Mouse (Mus musculus): ENCODE data around the gene Fam208a. TPM values are rescaled to one million over a fixed set of nuclear protein-coding genes. Genes with fewer than 3 reads are reported as not detected.

The Fam208a gene
- polyA plus RNA-seq, 1 experiment from 2014 or later: 11.7 TPM

GRCm38 (mm10) chr14:27392660-27393059, 36.0 kb upstream of the Fam208a start:
- no peaks in the 10 kb centered on the region for H3K27me3 ChIP-seq (ENCODE audit: control insufficient read depth, insufficient read depth, low read length)
- no peak overlapping the region for H3K4me3 ChIP-seq (ENCODE audit: low read depth, low read length)
- no peak for ATAC-seq (ENCODE audit: insufficient number of reproducible peaks, low FRiP score, low TSS enrichment, low read depth)
- H3K4me1 ChIP-seq (ENCODE audit: control insufficient read depth, insufficient read depth, low read length): no peaks in the 10 kb centered on the region
- H3K9ac ChIP-seq (ENCODE audit: low read length): no peak overlapping the region
- H3K36me3 ChIP-seq (ENCODE audit: control insufficient read depth, insufficient read depth, low read length): no peaks in the 10 kb centered on the region
- no peak overlapping the region for H3K27ac ChIP-seq (replicated peaks; ENCODE audit: low read depth, low read length)
- no peak overlapping the region for H3K4me2 ChIP-seq (ENCODE audit: low read depth, severe bottlenecking)
- WGBS: 94% methylated on average over 2 of the region's 2 CpGs
- H3K9me3 ChIP-seq (ENCODE audit: control insufficient read depth, low read length): no peaks in the 10 kb centered on the region
- no peak for DNase-seq (ENCODE audit: low spot score)

- ATAC-seq (ENCODE audit: insufficient number of reproducible peaks, low FRiP score, low TSS enrichment, low read depth) (no peak), DNase-seq (ENCODE audit: low spot score) (no peak)
- H3K36me3 ChIP-seq (ENCODE audit: control insufficient read depth, insufficient read depth, low read length): no peaks in the 10 kb centered on the region
- H3K9me3 ChIP-seq (ENCODE audit: control insufficient read depth, low read length): no peaks in the 10 kb centered on the region
- WGBS: 42% methylated on average over 10 of the region's 10 CpGs
- no peak overlapping the region for H3K27ac ChIP-seq (replicated peaks; ENCODE audit: low read depth, low read length)
- no peaks in the 10 kb centered on the region for H3K27me3 ChIP-seq (ENCODE audit: control insufficient read depth, insufficient read depth, low read length)
- H3K4me3 ChIP-seq (ENCODE audit: low read depth, low read length): no peak overlapping the region
- no peaks in the 10 kb centered on the region for H3K4me1 ChIP-seq (ENCODE audit: control insufficient read depth, insufficient read depth, low read length)
- no peak overlapping the region for H3K9ac ChIP-seq (ENCODE audit: low read length)
- no peak overlapping the region for H3K4me2 ChIP-seq (ENCODE audit: low read depth, severe bottlenecking)
These were observed 34.8 kb upstream of the Fam208a start for GRCm38 (mm10) chr14:27393806-27394205.

- ATAC-seq (ENCODE audit: insufficient number of reproducible peaks, low FRiP score, low TSS enrichment, low read depth) (no peak), DNase-seq (ENCODE audit: low spot score) (no peak)
- no peaks in the 10 kb centered on the region for H3K27me3 ChIP-seq (ENCODE audit: control insufficient read depth, insufficient read depth, low read length)
These were observed 32.2 kb upstream of the Fam208a start for GRCm38 (mm10) chr14:27396424-27396823.

DNA sequence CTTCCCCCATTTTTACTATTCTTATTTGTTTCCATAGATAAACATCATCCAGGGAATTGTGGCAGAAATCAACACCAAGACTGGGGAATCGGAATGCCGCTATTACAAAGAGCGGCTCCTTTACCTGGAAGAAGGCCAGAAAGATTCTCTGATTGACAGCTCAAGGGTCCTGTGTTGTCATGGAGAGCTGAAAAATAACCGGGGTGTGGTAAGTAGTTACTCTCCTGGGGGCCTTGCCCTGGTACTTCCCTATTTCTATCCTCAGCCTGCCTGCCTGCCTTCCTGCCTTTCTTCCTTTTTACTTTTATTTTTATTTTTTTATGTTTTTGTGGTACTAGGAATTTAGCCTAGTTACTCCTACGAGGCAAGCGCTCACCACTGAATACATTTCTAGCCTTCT, 31.1 kb upstream of the Fam208a start:
- Histone ChIP-seq H3K4me2 (ENCODE audit: low read depth, severe bottlenecking) (no peak overlapping the region), H3K27me3 (ENCODE audit: control insufficient read depth, insufficient read depth, low read length) (no peaks in the 10 kb centered on the region), H3K36me3 (ENCODE audit: control insufficient read depth, insufficient read depth, low read length) (no peaks in the 10 kb centered on the region; the same call in 1 of the 2 replicates), H3K27ac (replicated peaks; ENCODE audit: low read depth, low read length) (no peak overlapping the region), H3K9ac (ENCODE audit: low read length) (no peak overlapping the region), H3K4me3 (ENCODE audit: low read depth, low read length) (no peak overlapping the region), H3K9me3 (ENCODE audit: control insufficient read depth, low read length) (no peaks in the 10 kb centered on the region), H3K4me1 (ENCODE audit: control insufficient read depth, insufficient read depth, low read length) (no peaks in the 10 kb centered on the region)
- DNase-seq (ENCODE audit: low spot score) (no peak), ATAC-seq (ENCODE audit: insufficient number of reproducible peaks, low FRiP score, low TSS enrichment, low read depth) (no peak)
- WGBS: 96% methylated on average over 6 of the region's 6 CpGs

More at GRCm38 (mm10) chr14:27396424-27396823, 32.2 kb upstream of the Fam208a start:
- H3K9ac ChIP-seq (ENCODE audit: low read length): no peak overlapping the region
- H3K36me3 ChIP-seq (ENCODE audit: control insufficient read depth, insufficient read depth, low read length): no peaks in the 10 kb centered on the region
- H3K4me1 ChIP-seq (ENCODE audit: control insufficient read depth, insufficient read depth, low read length): no peaks in the 10 kb centered on the region
- H3K4me2 ChIP-seq (ENCODE audit: low read depth, severe bottlenecking): no peak overlapping the region
- no peak overlapping the region for H3K4me3 ChIP-seq (ENCODE audit: low read depth, low read length)
- H3K9me3 ChIP-seq (ENCODE audit: control insufficient read depth, low read length): no peaks in the 10 kb centered on the region
- H3K27ac ChIP-seq (replicated peaks; ENCODE audit: low read depth, low read length): no peak overlapping the region
- 78% methylated on average over 7 of the region's 7 CpGs for WGBS

DNA sequence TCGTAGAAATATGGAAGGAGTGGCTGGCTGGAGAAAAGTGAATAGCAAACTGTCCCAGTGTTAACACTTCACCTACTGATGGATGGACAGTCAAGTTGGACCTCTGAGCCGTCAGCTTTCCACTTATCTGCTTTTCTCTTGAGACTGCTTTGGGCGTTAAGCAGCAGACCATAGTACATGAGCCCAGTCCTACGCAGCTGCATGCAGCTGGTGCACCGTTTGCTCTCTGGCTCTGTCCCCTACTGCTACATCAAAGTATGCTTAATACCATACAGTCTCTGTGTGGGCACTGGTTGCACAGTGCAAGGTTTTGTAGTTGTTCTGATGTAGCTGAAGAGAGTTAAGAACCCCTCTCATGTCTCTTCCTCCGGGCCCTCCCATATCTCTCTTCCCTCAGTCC, 28.1 kb upstream of the Fam208a start:
- H3K9ac ChIP-seq (ENCODE audit: low read length): no peak overlapping the region
- no peak overlapping the region for H3K4me3 ChIP-seq (ENCODE audit: low read depth, low read length)
- DNase-seq (ENCODE audit: low spot score): no peak
- no peak overlapping the region for H3K27ac ChIP-seq (replicated peaks; ENCODE audit: low read depth, low read length)
- no peaks in the 10 kb centered on the region for H3K27me3 ChIP-seq (ENCODE audit: control insufficient read depth, insufficient read depth, low read length)
- no peak overlapping the region for H3K4me2 ChIP-seq (ENCODE audit: low read depth, severe bottlenecking)
- no peaks in the 10 kb centered on the region; the same call in 1 of the 2 replicates for H3K36me3 ChIP-seq (ENCODE audit: control insufficient read depth, insufficient read depth, low read length)
- no peaks in the 10 kb centered on the region for H3K9me3 ChIP-seq (ENCODE audit: control insufficient read depth, low read length)
- ATAC-seq (ENCODE audit: insufficient number of reproducible peaks, low FRiP score, low TSS enrichment, low read depth): no peak
- H3K4me1 ChIP-seq (ENCODE audit: control insufficient read depth, insufficient read depth, low read length): no peaks in the 10 kb centered on the region
- WGBS: 90% methylated on average over 6 of the region's 6 CpGs

DNA sequence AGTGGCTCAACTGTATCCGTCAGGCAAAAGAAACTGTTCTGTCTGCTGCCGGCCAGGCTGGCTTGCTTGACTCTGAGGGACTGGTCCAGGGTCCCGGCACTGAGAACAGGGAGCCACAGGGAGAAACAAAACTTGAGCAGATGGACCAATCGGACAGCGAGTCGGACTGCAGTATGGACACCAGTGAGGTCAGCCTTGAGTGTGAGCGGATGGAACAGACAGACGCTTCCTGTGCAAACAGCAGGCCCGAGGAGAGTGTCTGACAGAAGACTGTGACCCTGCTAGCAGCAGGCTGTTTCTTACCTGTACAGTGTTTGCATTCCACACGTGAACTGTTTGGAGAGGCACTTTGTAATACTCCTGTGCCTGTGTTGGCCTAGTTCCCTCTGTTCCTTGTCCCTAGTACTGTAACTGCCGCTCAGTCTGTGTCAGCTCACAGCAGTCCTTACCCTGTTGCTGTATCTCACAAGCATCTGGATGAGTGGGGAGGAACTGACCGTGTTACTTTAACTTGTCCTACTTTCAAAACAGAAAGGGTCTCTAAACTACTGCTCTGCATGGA, 26.8 kb upstream of the Fam208a start:
- no peak overlapping the region for H3K4me2 ChIP-seq (ENCODE audit: low read depth, severe bottlenecking)
- no peaks in the 10 kb centered on the region for H3K4me1 ChIP-seq (ENCODE audit: control insufficient read depth, insufficient read depth, low read length)
- H3K27ac ChIP-seq (replicated peaks; ENCODE audit: low read depth, low read length): no peak overlapping the region
- H3K9ac ChIP-seq (ENCODE audit: low read length): no peak overlapping the region
- no peak overlapping the region for H3K4me3 ChIP-seq (ENCODE audit: low read depth, low read length)
- no peaks in the 10 kb centered on the region; the same call in 1 of the 2 replicates for H3K36me3 ChIP-seq (ENCODE audit: control insufficient read depth, insufficient read depth, low read length)
- ATAC-seq (ENCODE audit: insufficient number of reproducible peaks, low FRiP score, low TSS enrichment, low read depth) (no peak), DNase-seq (ENCODE audit: low spot score) (no peak)
- no peaks in the 10 kb centered on the region for H3K27me3 ChIP-seq (ENCODE audit: control insufficient read depth, insufficient read depth, low read length)
- WGBS: 84% methylated on average over 12 of the region's 12 CpGs
- no peaks in the 10 kb centered on the region for H3K9me3 ChIP-seq (ENCODE audit: control insufficient read depth, low read length)

DNA sequence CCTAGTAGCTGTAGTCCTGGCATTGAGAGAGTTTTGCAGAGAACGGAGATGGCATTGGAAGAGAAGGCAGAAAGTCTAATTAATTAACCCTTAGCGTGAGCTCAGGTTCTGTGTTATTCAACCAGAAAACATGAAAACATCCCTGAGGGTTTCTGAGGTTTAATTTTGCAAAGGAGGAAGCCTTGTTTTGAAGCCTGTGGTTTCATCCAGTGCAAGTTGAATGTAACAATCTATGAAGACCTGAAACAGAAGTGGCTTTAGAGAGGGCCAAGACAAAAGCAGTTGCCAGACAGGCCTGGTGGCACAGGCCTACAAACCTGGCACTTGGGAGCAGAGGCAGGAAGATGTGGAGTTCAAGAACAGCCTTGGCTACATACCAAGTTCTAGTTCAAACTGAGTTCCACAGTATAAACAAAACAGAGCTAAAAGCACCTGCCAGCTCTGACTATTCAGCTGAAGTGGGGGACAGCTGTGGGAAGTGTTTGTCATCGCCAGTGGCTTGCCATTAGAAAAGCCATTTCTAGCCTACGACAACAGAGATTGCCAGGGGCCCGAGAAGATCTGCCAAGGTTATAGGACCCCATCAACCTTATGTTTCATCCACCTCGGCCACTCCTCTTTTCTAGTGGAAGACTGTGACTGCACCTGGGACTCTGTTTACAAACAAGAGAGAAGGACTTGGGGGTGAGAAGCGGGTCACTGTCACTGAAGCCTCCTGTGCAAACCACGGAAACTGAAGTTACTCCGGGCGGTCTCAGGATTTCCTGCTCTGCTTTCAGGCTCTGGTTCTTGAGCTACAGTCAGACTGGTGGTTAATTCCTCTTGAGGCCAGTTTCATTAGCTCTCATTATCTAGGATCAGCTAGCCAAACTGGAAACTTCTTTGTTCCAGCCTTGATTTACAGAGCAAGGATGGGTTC, 26.0 kb upstream of the Fam208a start:
- no peak for ATAC-seq (ENCODE audit: insufficient number of reproducible peaks, low FRiP score, low TSS enrichment, low read depth)
- Histone ChIP-seq H3K9ac (ENCODE audit: low read length) (no peak overlapping the region), H3K4me1 (ENCODE audit: control insufficient read depth, insufficient read depth, low read length) (no peaks in the 10 kb centered on the region), H3K4me2 (ENCODE audit: low read depth, severe bottlenecking) (no peak overlapping the region), H3K9me3 (ENCODE audit: control insufficient read depth, low read length) (no peaks in the 10 kb centered on the region), H3K27me3 (ENCODE audit: control insufficient read depth, insufficient read depth, low read length) (no peaks in the 10 kb centered on the region), H3K36me3 (ENCODE audit: control insufficient read depth, insufficient read depth, low read length) (no peaks in the 10 kb centered on the region; the same call in 1 of the 2 replicates), H3K4me3 (ENCODE audit: low read depth, low read length) (no peak overlapping the region), H3K27ac (replicated peaks; ENCODE audit: low read depth, low read length) (no peak overlapping the region; the same call in 1 of the 2 replicates)
- WGBS: 88% methylated on average over 10 of the region's 10 CpGs
- DNase-seq (ENCODE audit: low spot score): no peak

GRCm38 (mm10) chr14:27405452-27405851, 23.2 kb upstream of the Fam208a start:
- no peaks in the 10 kb centered on the region for H3K27me3 ChIP-seq (ENCODE audit: control insufficient read depth, insufficient read depth, low read length)
- no peaks in the 10 kb centered on the region for H3K9me3 ChIP-seq (ENCODE audit: control insufficient read depth, low read length)
- H3K27ac ChIP-seq (replicated peaks; ENCODE audit: low read depth, low read length): no peak overlapping the region
- no peak for ATAC-seq (ENCODE audit: insufficient number of reproducible peaks, low FRiP score, low TSS enrichment, low read depth)
- no peak overlapping the region for H3K4me3 ChIP-seq (ENCODE audit: low read depth, low read length)
- H3K4me1 ChIP-seq (ENCODE audit: control insufficient read depth, insufficient read depth, low read length): no peaks in the 10 kb centered on the region
- H3K4me2 ChIP-seq (ENCODE audit: low read depth, severe bottlenecking): no peak overlapping the region
- H3K36me3 ChIP-seq (ENCODE audit: control insufficient read depth, insufficient read depth, low read length): no peaks in the 10 kb centered on the region; the same call in 1 of the 2 replicates
- H3K9ac ChIP-seq (ENCODE audit: low read length): no peak overlapping the region
- 88% methylated on average over 4 of the region's 4 CpGs for WGBS
- no peak for DNase-seq (ENCODE audit: low spot score)
